Mouse (Mus musculus) brain, embryonic 14.5 days (tissue): Measurements from ENCODE around the gene Ap1s1. TPM values are rescaled to one million over a fixed set of nuclear protein-coding genes. Genes with fewer than 3 reads are reported as not detected.
A peak's percentile ranks its signal among the peaks of the same experiment; 100 is the strongest.

Source experiments
- DNase-seq: peaks from one replicate; pipeline ENCODE4 v3.0.0-alpha.2; 2011; ENCODE audit warnings: low read depth
- CTCF ChIP-seq: fragments of 200-500 bp; IDR thresholded peaks from 2 replicates; pipeline ENCODE4 v1.5.1; 2012; ENCODE audit warnings: inconsistent platforms, mild to moderate bottlenecking, moderate library complexity, borderline replicate concordance; ENCODE audit not compliant: insufficient read depth, insufficient read length; ENCODE audit errors: extremely low read depth
- POLR2A ChIP-seq: fragments of 200-500 bp; IDR thresholded peaks from 2 replicates; pipeline ENCODE4 v1.6.1; 2012; ENCODE audit warnings: mild to moderate bottlenecking, inconsistent platforms, borderline replicate concordance; ENCODE audit not compliant: poor library complexity, insufficient read depth, insufficient read length, severe bottlenecking; ENCODE audit errors: extremely low read depth
- polyA plus RNA-seq: library from polyadenylated mRNA; depleted of rRNA; stranded (reverse); fragments of >200 nt; gene quantifications from 2 replicates; pipeline ENCODE4 v1.2.3, GENCODE M21; 2012

Gene Ap1s1
- polyA plus RNA-seq, 1 experiment = 163 TPM

DNA sequence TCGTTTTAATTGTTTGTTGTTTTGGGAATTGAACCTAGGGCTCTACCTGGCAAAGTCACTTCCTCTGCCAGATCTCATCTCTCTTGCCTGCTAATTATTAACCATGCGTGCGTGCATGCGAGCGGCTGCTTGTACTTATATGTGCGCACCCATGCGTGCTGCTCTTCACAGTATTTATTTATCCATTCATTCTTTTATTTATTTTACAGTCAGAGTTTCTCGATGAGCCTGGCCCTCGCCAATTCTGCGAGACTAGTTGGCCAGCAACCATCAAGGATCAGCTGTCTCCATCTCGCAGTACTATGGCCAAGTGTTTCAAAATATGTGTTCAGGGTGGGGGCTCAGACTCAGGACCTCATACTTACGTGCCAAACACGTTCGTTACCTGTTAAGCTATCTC, 32.1 kb upstream of the Ap1s1 start:
- no peak for TF ChIP-seq POLR2A
- no peak for TF ChIP-seq CTCF

DNA sequence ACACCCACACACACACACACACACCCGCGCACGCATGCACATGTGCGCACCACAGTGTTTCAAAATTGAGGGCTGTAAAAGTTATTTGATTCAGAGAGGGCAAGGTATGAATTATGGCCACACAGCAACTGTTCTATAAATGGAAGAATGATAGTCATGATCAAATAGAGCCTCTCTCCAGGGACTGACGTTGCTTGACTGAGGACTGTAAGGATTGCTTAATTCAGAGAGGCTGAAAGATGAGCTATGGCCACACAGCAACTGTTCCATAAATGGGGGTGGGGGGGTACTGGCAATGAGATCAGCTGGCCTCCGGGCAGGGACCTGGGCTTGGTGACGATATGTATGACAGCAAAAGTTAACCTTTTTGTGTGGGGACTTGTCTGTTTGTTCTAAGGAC, 31.3 kb upstream of the Ap1s1 start:
- no peak for DNase-seq
- no peak for TF ChIP-seq POLR2A
- no peak for TF ChIP-seq CTCF

More for the DNA sequence above, 32.1 kb upstream of the Ap1s1 start:
- DNase-seq = no peak

DNA sequence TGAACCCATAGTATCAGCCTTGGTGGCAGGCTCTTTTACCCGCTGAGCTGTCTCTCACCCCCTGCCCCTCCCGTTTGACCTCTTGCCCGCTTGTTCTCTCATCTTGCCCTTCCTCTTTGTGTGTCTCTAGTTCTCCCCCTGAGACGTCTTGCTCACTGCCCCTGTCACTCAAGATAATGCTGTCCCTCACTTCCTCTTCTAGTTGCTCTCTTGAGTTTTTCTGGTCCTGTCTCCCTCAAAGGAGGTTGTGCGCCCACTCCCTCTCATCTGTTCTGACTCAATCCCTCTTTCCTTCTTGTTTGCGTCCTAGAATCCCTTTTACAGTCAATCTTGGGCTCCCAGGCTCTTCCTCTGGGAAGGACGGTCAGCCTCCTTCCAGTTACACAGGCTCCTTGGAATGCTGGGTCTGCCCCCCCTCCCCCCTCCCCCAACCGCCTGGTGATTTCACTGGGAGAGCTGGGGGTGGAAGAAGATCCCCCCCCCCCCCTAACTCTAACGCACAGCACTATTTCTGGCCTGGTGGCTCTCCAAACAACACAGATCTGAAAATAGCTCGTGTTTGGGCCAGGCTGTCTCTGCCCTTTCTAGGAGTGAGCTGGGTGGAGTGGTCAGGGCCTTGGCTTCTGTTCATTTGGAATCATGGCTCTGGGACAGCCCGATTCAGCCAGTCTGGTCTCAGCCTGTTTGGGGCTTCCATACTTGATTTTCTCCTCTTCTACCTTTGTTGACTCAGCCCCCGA, 30.4 kb upstream of the Ap1s1 start:
- no peak for DNase-seq
- no peak for TF ChIP-seq CTCF
- TF ChIP-seq POLR2A = no peak

DNA sequence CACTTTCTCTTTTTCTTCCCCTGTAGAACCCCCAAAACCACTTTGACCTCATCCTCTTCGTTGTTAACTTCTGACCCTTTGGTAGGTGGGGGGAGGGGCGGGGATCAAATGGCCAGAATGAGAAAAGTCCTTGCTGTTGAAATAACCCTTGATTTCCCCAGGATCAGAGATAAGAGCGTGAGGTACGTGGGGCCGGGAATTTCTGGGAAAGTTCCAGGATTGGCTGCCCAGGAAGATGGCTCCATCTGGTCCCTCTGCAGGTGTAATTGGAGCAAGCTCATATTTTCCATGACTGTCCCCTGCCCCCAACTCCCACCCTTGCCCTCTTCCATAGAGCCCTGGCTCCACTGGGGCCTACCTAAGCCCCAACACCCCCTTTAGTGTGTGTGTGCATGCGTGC, 29.8 kb upstream of the Ap1s1 start:
- no peak for DNase-seq
- TF ChIP-seq CTCF = no peak
- no peak for TF ChIP-seq POLR2A

DNA sequence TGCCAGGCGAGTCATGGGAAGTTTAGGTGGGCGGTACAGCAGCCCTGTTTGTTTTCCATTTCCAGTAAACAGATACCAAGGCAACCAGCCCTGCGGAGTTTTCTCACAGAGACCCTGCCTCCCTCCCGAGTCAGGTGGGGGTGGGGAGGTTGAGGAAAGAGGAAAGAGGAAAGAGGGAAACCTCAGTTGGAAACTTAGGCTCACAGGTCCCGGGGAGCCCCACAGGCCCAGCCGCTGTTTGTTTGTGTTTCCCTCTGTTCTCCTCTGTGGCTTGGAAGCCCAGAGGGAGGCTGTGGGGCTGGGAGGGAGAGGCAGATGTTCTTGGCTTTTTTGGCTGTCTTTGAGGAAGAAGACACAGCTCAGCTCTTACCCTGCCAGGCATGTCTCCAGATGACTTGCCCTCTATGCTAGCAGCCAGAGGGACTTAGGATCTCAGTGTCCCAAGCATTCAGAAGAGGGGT, 28.3 kb upstream of the Ap1s1 start:
- TF ChIP-seq CTCF (no peak), POLR2A (no peak)
- DNase-seq = peak; percentile 27

DNA sequence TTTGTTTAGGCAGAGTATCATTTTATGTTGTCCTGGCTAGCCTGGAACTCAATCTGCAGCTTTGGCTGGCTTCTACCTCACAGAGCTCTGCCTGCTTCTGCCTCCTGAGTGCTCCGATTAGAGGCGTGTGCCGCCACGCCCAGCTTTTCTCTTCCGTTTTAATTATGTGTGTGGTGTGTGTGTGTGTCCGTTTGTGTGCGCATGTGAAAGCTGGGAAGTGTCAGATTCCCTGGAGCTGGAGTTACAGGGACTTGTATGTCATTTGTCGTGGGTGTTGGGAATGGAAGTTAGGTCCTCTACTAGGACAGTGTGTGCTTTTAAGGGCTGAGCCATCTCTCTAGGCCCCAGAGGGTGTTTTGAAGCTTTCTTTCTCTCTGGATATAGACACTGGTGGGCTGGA, 27.2 kb upstream of the Ap1s1 start:
- TF ChIP-seq CTCF (no peak), POLR2A (no peak)
- DNase-seq = no peak

- DNase-seq = peak; percentile 88
- TF ChIP-seq POLR2A = no peak
- no peak for TF ChIP-seq CTCF
Measured at GRCm38 (mm10) chr5:137072079-137072960, 26.4 kb upstream of the Ap1s1 start, which contains the start of gene Serpine1. TSS of gene Serpine1 (minus strand) at chr5:137072268.

- no peak for TF ChIP-seq CTCF
- TF ChIP-seq POLR2A = no peak
- DNase-seq = no peak
Measured at GRCm38 (mm10) chr5:137070881-137071605, 25.1 kb upstream of the Ap1s1 start.

- no peak for DNase-seq
- TF ChIP-seq CTCF (no peak), POLR2A (no peak)
Measured at GRCm38 (mm10) chr5:137068711-137069110, 22.8 kb upstream of the Ap1s1 start.

GRCm38 (mm10) chr5:137065923-137066322, 20.0 kb upstream of the Ap1s1 start:
- no peak for DNase-seq
- TF ChIP-seq POLR2A (no peak), CTCF (peak; percentile 14; the same call in 1 of the 2 replicates)

DNA sequence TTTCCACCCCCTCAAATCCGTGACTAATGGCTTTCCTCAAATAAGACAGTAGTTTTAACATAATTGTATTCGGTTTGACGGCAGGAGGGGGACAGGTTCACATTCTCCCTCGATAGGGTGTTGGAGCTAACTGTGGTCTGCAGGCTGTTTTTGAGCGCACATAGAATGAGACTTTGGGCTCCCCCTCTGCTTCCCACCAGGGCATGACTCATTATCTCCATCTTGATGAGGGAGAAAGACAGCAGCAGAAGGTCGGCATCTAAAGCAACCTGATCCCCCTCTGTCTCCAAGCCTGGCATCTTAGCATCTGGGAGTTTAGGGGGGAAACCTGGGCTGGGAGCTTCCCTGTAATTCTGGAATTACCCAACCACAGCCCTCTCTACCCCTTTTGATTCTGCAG, 19.5 kb upstream of the Ap1s1 start:
- no peak for DNase-seq
- no peak for TF ChIP-seq CTCF
- no peak for TF ChIP-seq POLR2A
